Mouse (Mus musculus): Measurements from ENCODE around the gene Msmb. TPM values are rescaled to one million over a fixed set of nuclear protein-coding genes. Genes with fewer than 3 reads are reported as not detected.
"Not testable (repeated sequence)": the region's sequence is repeated elsewhere in the genome, so short reads cannot be mapped to it uniquely, and the experiment has no call there.

Gene Msmb
- polyA plus RNA-seq, 1 experiment from 2014 or later, result not detected

DNA sequence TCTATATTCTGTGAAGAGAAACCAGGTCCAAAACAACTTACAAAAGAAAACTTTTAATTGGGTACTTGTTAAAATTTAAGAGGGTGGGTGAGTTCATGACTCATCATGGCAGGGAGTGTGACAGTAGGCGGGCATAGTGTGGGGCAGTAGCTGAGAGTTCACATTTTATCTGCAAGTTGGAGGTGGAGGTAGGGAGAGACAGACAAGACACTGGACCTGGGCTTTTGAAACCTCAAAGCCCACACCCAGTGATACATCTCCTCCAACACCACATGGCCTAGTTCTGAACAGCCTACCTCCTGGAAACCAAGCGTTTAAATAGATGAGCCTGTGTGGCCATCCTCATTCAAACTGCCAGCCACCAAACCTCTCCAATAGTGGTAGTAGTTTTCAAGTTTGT, 33.5 kb downstream of the Msmb start:
- DNase-seq (ENCODE audit: low spot score), result no peak

DNA sequence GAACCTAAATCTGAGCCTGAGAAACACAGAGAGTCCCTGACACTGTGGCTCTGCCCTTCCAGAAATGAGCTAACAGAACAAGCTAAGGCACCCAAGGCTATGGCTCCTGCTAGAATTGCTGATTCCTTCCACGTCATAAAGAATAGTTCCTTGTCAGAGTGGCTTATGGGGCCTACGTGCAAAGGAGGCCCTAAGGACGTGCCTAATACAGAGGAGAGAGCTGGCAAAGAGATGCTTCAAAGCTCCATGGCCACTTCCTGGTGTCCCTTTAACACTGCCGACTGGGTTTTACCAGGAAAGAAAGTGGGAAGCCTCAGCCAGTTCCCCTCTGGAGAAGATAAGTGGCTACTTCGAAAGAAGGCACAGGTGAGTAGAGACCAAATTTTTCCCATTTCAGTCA, 34.8 kb downstream of the Msmb start:
- not testable (repeated sequence) for DNase-seq (ENCODE audit: low spot score)

GRCm38 (mm10) chr14:32179393-32180195, 37.8 kb downstream of the Msmb start:
- DNase-seq (ENCODE audit: low spot score), result no peak

- no peak for DNase-seq (ENCODE audit: low spot score)
Observed at GRCm38 (mm10) chr14:32180861-32181260, 39.0 kb downstream of the Msmb start.

- no peak for DNase-seq (ENCODE audit: low spot score)
Observed at GRCm38 (mm10) chr14:32183846-32184245, 42.0 kb downstream of the Msmb start.

- DNase-seq (ENCODE audit: low spot score), result no peak
Observed at GRCm38 (mm10) chr14:32190627-32191391, 49.0 kb downstream of the Msmb start.

DNA sequence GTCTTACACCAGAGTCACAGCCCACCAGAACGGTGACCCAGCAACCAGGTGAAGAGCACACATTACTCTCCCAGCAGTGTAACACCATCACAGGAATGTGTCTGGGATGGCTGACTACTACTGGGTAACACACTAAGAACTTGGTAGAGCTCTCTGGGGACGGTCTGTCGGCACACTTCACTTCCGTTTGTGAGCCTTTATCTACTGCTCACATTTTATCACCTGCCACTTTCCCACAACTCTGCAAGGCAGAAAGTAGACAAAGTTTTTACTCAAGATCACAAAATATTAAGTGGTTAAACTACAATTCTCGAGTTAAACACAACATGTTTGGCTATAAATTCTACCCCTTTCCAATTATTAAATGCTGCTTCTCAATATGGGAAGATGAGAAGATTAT, 50.1 kb downstream of the Msmb start:
- no peak for DNase-seq (ENCODE audit: low spot score)

- DNase-seq (ENCODE audit: low spot score), result peak; percentile 56
Observed at GRCm38 (mm10) chr14:32192437-32192836, 50.6 kb downstream of the Msmb start.

GRCm38 (mm10) chr14:32193557-32193956, 51.7 kb downstream of the Msmb start:
- not testable (repeated sequence) for DNase-seq (ENCODE audit: low spot score)

DNA sequence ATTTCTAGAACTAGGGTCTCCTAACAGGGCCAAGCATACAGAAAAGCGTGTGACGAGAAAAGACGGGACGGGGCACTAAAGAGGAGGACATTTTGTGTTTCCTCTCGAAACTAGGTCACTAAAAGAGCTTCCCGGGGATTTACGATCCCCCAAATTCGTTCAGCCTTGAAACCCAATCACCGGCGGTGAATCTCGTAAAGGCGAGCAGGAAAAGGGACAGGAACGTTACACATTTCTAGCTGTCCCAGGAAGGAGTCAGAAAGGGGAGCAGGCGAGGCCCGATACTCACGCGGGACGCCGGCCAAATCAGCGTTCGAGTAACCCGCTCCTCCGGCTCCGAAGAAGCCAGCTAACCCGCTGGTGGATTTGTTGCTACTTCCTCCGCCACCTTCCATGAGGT, 59.5 kb downstream of the Msmb start:
- DNase-seq (ENCODE audit: low spot score), result peak; percentile 42

- DNase-seq (ENCODE audit: low spot score), result peak; percentile 87
Observed at GRCm38 (mm10) chr14:32201791-32202451, 60.1 kb downstream of the Msmb start, which contains the start of the genes Timm23 and Parg. Gene Timm23, minus strand, starts transcription at chr14:32201898. Gene Parg, plus strand, starts transcription at chr14:32201949.

Other genes starting within 250 kb of the Msmb start
- 0.82 and 0.86 TPM in 2 replicates for gene Galnt15, start 113.0 kb upstream of the Msmb start, polyA plus RNA-seq (2015; fragmentation: Nextera tagmentation; extraction: Ambion mirVana)
- gene Oxnad1, start 56.6 kb upstream of the Msmb start, polyA plus RNA-seq (2015; fragmentation: Nextera tagmentation; extraction: Ambion mirVana), result 17.2 and 19.2 TPM in 2 replicates
- 88.7 and 91.6 TPM in 2 replicates for gene Dph3, start 56.3 kb upstream of the Msmb start, polyA plus RNA-seq (2015; fragmentation: Nextera tagmentation; extraction: Ambion mirVana)
- 103 and 109 TPM in 2 replicates for gene Ncoa4, start 17.8 kb downstream of the Msmb start, polyA plus RNA-seq (2015; fragmentation: Nextera tagmentation; extraction: Ambion mirVana)
- gene Timm23, start 59.9 kb downstream of the Msmb start, polyA plus RNA-seq (2015; fragmentation: Nextera tagmentation; extraction: Ambion mirVana), result 402 and 405 TPM in 2 replicates
- gene Parg, start 59.9 kb downstream of the Msmb start, polyA plus RNA-seq (2015; fragmentation: Nextera tagmentation; extraction: Ambion mirVana), result 41.3 and 41.4 TPM in 2 replicates
- 2.3 and 2.4 TPM in 2 replicates for gene Ogdhl, start 180.0 kb downstream of the Msmb start, polyA plus RNA-seq (2015; fragmentation: Nextera tagmentation; extraction: Ambion mirVana)
- gene 1700024G13Rik, start 246.4 kb downstream of the Msmb start, polyA plus RNA-seq (2015; fragmentation: Nextera tagmentation; extraction: Ambion mirVana), result 0.33 and 0.40 TPM in 2 replicates

Data from thymus, postnatal 0 days (tissue).